ENCODE assay signal across 8 mouse cellular contexts in the genomic region with DNA sequence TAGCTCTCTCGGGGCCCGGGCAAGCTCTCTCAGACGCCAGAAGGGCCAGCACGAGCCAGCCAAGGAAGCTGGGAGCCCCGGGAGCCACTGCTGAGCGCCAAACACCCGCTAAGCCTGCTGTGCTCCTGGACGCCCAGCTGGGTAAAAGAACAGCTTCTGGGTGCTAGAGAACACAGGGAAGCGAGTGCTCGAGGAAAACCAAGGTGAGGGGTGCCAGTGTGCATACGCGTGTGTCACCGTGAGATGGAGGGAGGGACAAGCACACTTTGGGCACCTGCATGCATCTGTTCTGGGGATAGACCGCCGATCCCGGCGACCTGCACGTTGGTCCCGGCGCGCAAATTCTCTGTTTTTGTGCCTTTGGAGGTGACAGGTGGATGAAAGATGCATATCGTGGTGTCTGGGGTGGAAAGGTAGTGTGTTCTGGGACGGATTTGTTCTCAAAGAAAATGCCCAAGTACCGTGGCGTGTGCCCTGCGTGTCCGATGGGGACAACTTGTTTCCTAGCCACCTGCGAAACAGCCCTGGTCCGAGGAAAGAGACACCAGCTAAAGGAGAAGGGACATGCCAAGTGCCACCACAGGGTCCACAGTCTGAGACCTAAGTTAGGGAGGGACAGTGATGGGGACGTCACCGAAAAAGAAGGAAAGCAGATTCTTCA. TPM values are rescaled to one million over a fixed set of nuclear protein-coding genes. Genes with fewer than 3 reads are reported as not detected.
DNase-seq lines count a peak whose midpoint lies in the region; ATAC-seq and TF ChIP-seq lines count a peak whose summit lies in the region.

No protein-coding gene starts in this region.

- H3K27me3 ChIP-seq in embryonic facial prominence, embryonic 14.5 days (replicated peaks; ENCODE audit: control insufficient read depth, insufficient read depth, low read length): peaks cover 48% of the 10 kb centered on the region
- H3K27me3 ChIP-seq in intestine, embryonic 14.5 days (replicated peaks; ENCODE audit: control insufficient read depth, insufficient read depth, low read length): peaks cover 46% of the 10 kb centered on the region
- peaks cover 33% of the 10 kb centered on the region for H3K27me3 ChIP-seq in neural tube, embryonic 12.5 days (replicated peaks)

- 3% methylated on average over 31 of the region's 31 CpGs for WGBS in lung, adult 2 months
- WGBS in embryonic facial prominence, embryonic 14.5 days: 3% methylated on average over 31 of the region's 31 CpGs
- 3% methylated on average over 31 of the region's 31 CpGs for WGBS in intestine, embryonic 14.5 days
- 2% methylated on average over 31 of the region's 31 CpGs for WGBS in neural tube, embryonic 12.5 days

- H3K4me1 ChIP-seq in lung, adult 2 months (ENCODE audit: control insufficient read depth, insufficient read depth, low read length): peaks cover 11% of the 10 kb centered on the region
- H3K4me1 ChIP-seq in embryonic facial prominence, embryonic 14.5 days (ENCODE audit: control insufficient read depth, insufficient read depth, low read length): peaks cover 19% of the 10 kb centered on the region
- peaks cover 17% of the 10 kb centered on the region for H3K4me1 ChIP-seq in intestine, embryonic 14.5 days (replicated peaks; ENCODE audit: control insufficient read depth, insufficient read depth, low read length)
- H3K4me1 ChIP-seq in neural tube, embryonic 12.5 days: peaks cover 41% of the 10 kb centered on the region

- no peak for DNase-seq in lung, adult 2 months
- DNase-seq in lung, postnatal 36 days: no peak
- no peak for DNase-seq in embryonic facial prominence, embryonic 14.5 days (ENCODE audit: low spot score)
- peak; percentile 71 for DNase-seq in intestine, embryonic 14.5 days (ENCODE audit: low spot score)
- no peak for DNase-seq in adrenal gland, adult (ENCODE audit: inconsistent age in 2 of 2, low spot score in 1 of 2)
- no peak for DNase-seq in embryo, embryonic 10.5 days (ENCODE audit: low spot score)

- peak overlapping the region; percentile 51 for H3K9ac ChIP-seq in embryonic facial prominence, embryonic 14.5 days (ENCODE audit: low read depth, low read length)
- peak overlapping the region; percentile 27; the same call in 1 of the 2 replicates for H3K9ac ChIP-seq in intestine, embryonic 14.5 days (ENCODE audit: low read length)
- H3K9ac ChIP-seq in neural tube, embryonic 12.5 days: peak overlapping the region; percentile 69

- no peak overlapping the region for H3K27ac ChIP-seq in embryonic facial prominence, embryonic 14.5 days (replicated peaks; ENCODE audit: low read depth, low read length)
- no peak overlapping the region for H3K27ac ChIP-seq in intestine, embryonic 14.5 days (ENCODE audit: low read depth)
- no peak overlapping the region for H3K27ac ChIP-seq in neural tube, embryonic 12.5 days

- TF ChIP-seq POLR2A in lung, adult 2 months (IDR thresholded peaks at IDR 0.05; ENCODE audit: borderline replicate concordance, extremely low read depth, low read depth, low read length): no peak

- TF ChIP-seq CTCF in lung, adult 2 months (IDR thresholded peaks at IDR 0.05; ENCODE audit: insufficient read depth, low read length): no peak

- H3K9me3 ChIP-seq in embryonic facial prominence, embryonic 14.5 days (ENCODE audit: control insufficient read depth, low read length): no peaks in the 10 kb centered on the region
- H3K9me3 ChIP-seq in intestine, embryonic 14.5 days (ENCODE audit: control insufficient read depth, low read length): no peaks in the 10 kb centered on the region
- H3K9me3 ChIP-seq in neural tube, embryonic 12.5 days: no peaks in the 10 kb centered on the region

- ATAC-seq in embryonic facial prominence, embryonic 14.5 days (ENCODE audit: low read depth): no peak
- ATAC-seq in intestine, embryonic 14.5 days (replicated peaks; ENCODE audit: low FRiP score, low TSS enrichment, low read depth): no peak
- peak; percentile 24; the same call in 1 of the 2 replicates for ATAC-seq in neural tube, embryonic 12.5 days (ENCODE audit: low FRiP score, low read depth)
- no peak for ATAC-seq in erythroid progenitor cell, adult 5-6 weeks (replicated peaks; ENCODE audit: low FRiP score, poor library complexity, severe bottlenecking)

- no peaks in the 10 kb centered on the region for H3K36me3 ChIP-seq in embryonic facial prominence, embryonic 14.5 days (ENCODE audit: control insufficient read depth, insufficient read depth, low read length)
- H3K36me3 ChIP-seq in intestine, embryonic 14.5 days (ENCODE audit: control insufficient read depth, insufficient read depth, low read length): no peaks in the 10 kb centered on the region
- H3K36me3 ChIP-seq in neural tube, embryonic 12.5 days: peaks cover 6% of the 10 kb centered on the region

- H3K4me2 ChIP-seq in embryonic facial prominence, embryonic 14.5 days (ENCODE audit: low read depth, low read length): peak overlapping the region; percentile 97
- peak overlapping the region; percentile 84 for H3K4me2 ChIP-seq in intestine, embryonic 14.5 days (ENCODE audit: low read length)
- peak overlapping the region; percentile 94 for H3K4me2 ChIP-seq in neural tube, embryonic 12.5 days (replicated peaks)

- H3K4me3 ChIP-seq in lung, adult 2 months (replicated peaks; ENCODE audit: extremely low read depth, low read depth, low read length): peak overlapping the region; percentile 49
- H3K4me3 ChIP-seq in embryonic facial prominence, embryonic 14.5 days (ENCODE audit: low read depth, low read length): peak overlapping the region; percentile 48
- peak overlapping the region; percentile 40 for H3K4me3 ChIP-seq in intestine, embryonic 14.5 days (ENCODE audit: low read depth, low read length)
- H3K4me3 ChIP-seq in neural tube, embryonic 12.5 days: peak overlapping the region; percentile 48

RNA-seq across cellular contexts. Expression of gene Sstr2, which starts 0.4 kb away (rescaled TPM):
- 2.6 and 4.0 TPM in 2 replicates for polyA plus RNA-seq in lung, adult 2 months (2012; rRNA removed)
- 0.71 and 1.0 TPM in 2 replicates for polyA plus RNA-seq in embryonic facial prominence, embryonic 14.5 days (2014; fragmentation: Nextera tagmentation; extraction: Ambion mirVana)
- 0.30 and 0.47 TPM in 2 replicates for polyA plus RNA-seq in intestine, embryonic 14.5 days (2014; fragmentation: Nextera tagmentation; extraction: Ambion mirVana)
- 27.6 and 27.8 TPM in 2 replicates for polyA plus RNA-seq in neural tube, embryonic 12.5 days (2016; fragmentation: Nextera tagmentation; extraction: Ambion mirVana)
- not detected in 2 replicates for total RNA-seq in erythroid progenitor cell, adult 5-6 weeks (2015; ENCODE audit: low replicate concordance)
- not detected in 2 replicates for total RNA-seq in erythroid progenitor cell, adult 5-6 weeks (2017; ENCODE audit: low replicate concordance)

RNA-seq across cellular contexts. Expression of gene Cog1, which starts 29.4 kb away (rescaled TPM):
- polyA plus RNA-seq in lung, adult 2 months (2012; rRNA removed): 43.9 and 45.9 TPM in 2 replicates
- polyA plus RNA-seq in embryonic facial prominence, embryonic 14.5 days (2014; fragmentation: Nextera tagmentation; extraction: Ambion mirVana): 23.4 and 27.7 TPM in 2 replicates
- 25.2 and 25.7 TPM in 2 replicates for polyA plus RNA-seq in intestine, embryonic 14.5 days (2014; fragmentation: Nextera tagmentation; extraction: Ambion mirVana)
- 44.1 and 50.7 TPM in 2 replicates for polyA plus RNA-seq in neural tube, embryonic 12.5 days (2016; fragmentation: Nextera tagmentation; extraction: Ambion mirVana)
- 29.8 and 33.2 TPM in 2 replicates for total RNA-seq in erythroid progenitor cell, adult 5-6 weeks (2015; ENCODE audit: low replicate concordance)
- 30.3 and 38.8 TPM in 2 replicates for total RNA-seq in erythroid progenitor cell, adult 5-6 weeks (2017; ENCODE audit: low replicate concordance)

RNA-seq across cellular contexts. Expression of gene Slc39a11, which starts 30.3 kb away (rescaled TPM):
- polyA plus RNA-seq in lung, adult 2 months (2012; rRNA removed): 15.3 and 16.9 TPM in 2 replicates
- polyA plus RNA-seq in embryonic facial prominence, embryonic 14.5 days (2014; fragmentation: Nextera tagmentation; extraction: Ambion mirVana): 23.6 and 25.6 TPM in 2 replicates
- 24.0 and 24.4 TPM in 2 replicates for polyA plus RNA-seq in intestine, embryonic 14.5 days (2014; fragmentation: Nextera tagmentation; extraction: Ambion mirVana)
- 26.1 and 26.7 TPM in 2 replicates for polyA plus RNA-seq in neural tube, embryonic 12.5 days (2016; fragmentation: Nextera tagmentation; extraction: Ambion mirVana)
- 3.6 and 5.4 TPM in 2 replicates for total RNA-seq in erythroid progenitor cell, adult 5-6 weeks (2015; ENCODE audit: low replicate concordance)
- 3.5 and 4.7 TPM in 2 replicates for total RNA-seq in erythroid progenitor cell, adult 5-6 weeks (2017; ENCODE audit: low replicate concordance)
